Mouse (Mus musculus) lung, postnatal 0 days (tissue): ENCODE results near the gene Plscr2. TPM values are rescaled to one million over a fixed set of nuclear protein-coding genes. Genes with fewer than 3 reads are reported as not detected.

ENCODE experiments used
- ATAC-seq: fragments of 200-750 bp; cut with Nextera tagmentation; 2 replicates; pipeline ENCODE4 v1.8.0; 2017; ENCODE audit warnings: moderate library complexity
- DNase-seq: peaks from one replicate; pipeline ENCODE4 v3.0.0-alpha.2; 2016; ENCODE audit warnings: low spot score
- H3K27ac ChIP-seq: fragments of 300-500 bp; sonication (generic); 2 replicates; pipeline ENCODE4 v1.5.1; 2014; ENCODE audit warnings: antibody characterized with exemption, mild to moderate bottlenecking, low read length, mixed read lengths
- H3K27me3 ChIP-seq: fragments of 300-500 bp; sonication (generic); replicated peaks from 2 replicates; pipeline ENCODE4 v1.6.1; 2014; ENCODE audit warnings: low read length, mixed read lengths; ENCODE audit not compliant: insufficient read depth
- H3K36me3 ChIP-seq: fragments of 300-500 bp; sonication (generic); 2 replicates; pipeline ENCODE4 v1.6.1; 2014; ENCODE audit warnings: low read length, mixed read lengths; ENCODE audit not compliant: insufficient read depth
- H3K4me1 ChIP-seq: fragments of 300-500 bp; sonication (generic); 2 replicates; pipeline ENCODE4 v1.6.1; 2014; ENCODE audit warnings: antibody characterized with exemption, low read depth, low read length, mixed read lengths; ENCODE audit not compliant: insufficient read depth
- H3K4me2 ChIP-seq: fragments of 300-500 bp; sonication (generic); replicated peaks from 2 replicates; pipeline ENCODE4 v1.6.1; 2014; ENCODE audit warnings: low read depth, mild to moderate bottlenecking, low read length, moderate library complexity, mixed read lengths
- H3K4me3 ChIP-seq: fragments of 300-500 bp; sonication (generic); 2 replicates; pipeline ENCODE4 v1.5.1; 2014; ENCODE audit warnings: low read depth, low read length
- H3K9ac ChIP-seq: fragments of 300-500 bp; sonication (generic); replicated peaks from 2 replicates; pipeline ENCODE4 v1.6.1; 2014; ENCODE audit warnings: low read depth, mild to moderate bottlenecking
- H3K9me3 ChIP-seq: fragments of 300-500 bp; sonication (generic); 2 replicates; pipeline ENCODE4 v1.6.1; 2016; ENCODE audit warnings: low read length, mixed read lengths
- CTCF ChIP-seq: IDR thresholded peaks from 2 replicates; pipeline ENCODE4 v1.5.1; 2016; ENCODE audit warnings: antibody characterized with exemption, mild to moderate bottlenecking
- EP300 ChIP-seq: IDR thresholded peaks from 2 replicates; pipeline ENCODE4 v1.6.1; 2016; ENCODE audit warnings: antibody characterized with exemption, mild to moderate bottlenecking, control low read depth
- WGBS: fragments of 180-500 bp; shearing (Covaris S2); extraction: QIAGEN DNeasy Blood & Tissue Kit; methylation state at CpG from one replicate; pipeline ENCODE4 v1.1.7; 2014; 5-methylcytosine and 5-hydroxymethylcytosine counted together
- polyA plus RNA-seq: library from polyadenylated mRNA; unstranded; fragments of >200 nt; fragmentation: Nextera tagmentation; extraction: Ambion mirVana; gene quantifications from 2 replicates; pipeline ENCODE4 v1.2.1, GENCODE M21; 2015

Plscr2 gene
- polyA plus RNA-seq, 1 experiment from 2014 or later, result 24.1 TPM

GRCm38 (mm10) chr9:92289675-92290074 lies 14.3 kb downstream of the Plscr2 start:
- H3K9ac ChIP-seq, result no peak overlapping the region
- H3K4me1 ChIP-seq, result no peaks in the 10 kb centered on the region
- H3K27me3 ChIP-seq, result no peaks in the 10 kb centered on the region
- no peak overlapping the region for H3K4me3 ChIP-seq
- H3K36me3 ChIP-seq, result no peaks in the 10 kb centered on the region
- DNase-seq (no peak), ATAC-seq (peak; percentile 50)
- no peaks in the 10 kb centered on the region for H3K9me3 ChIP-seq
- WGBS, result 41% methylated on average over 3 of the region's 3 CpGs
- no peak for TF ChIP-seq CTCF
- peak; percentile 75 for TF ChIP-seq EP300
- no peak overlapping the region for H3K4me2 ChIP-seq
- H3K27ac ChIP-seq, result no peak overlapping the region

GRCm38 (mm10) chr9:92292169-92292568 lies 16.8 kb downstream of the Plscr2 start:
- 82% methylated on average over 2 of the region's 2 CpGs for whole genome bisulfite sequencing
- H3K36me3 ChIP-seq, result no peaks in the 10 kb centered on the region
- H3K9me3 ChIP-seq, result no peaks in the 10 kb centered on the region
- TF ChIP-seq EP300 (no peak), CTCF (no peak)
- no peak overlapping the region for H3K27ac ChIP-seq
- no peak for ATAC-seq
- H3K4me2 ChIP-seq, result no peak overlapping the region
- no peak for DNase-seq
- no peak overlapping the region for H3K9ac ChIP-seq
- no peaks in the 10 kb centered on the region for H3K4me1 ChIP-seq
- H3K27me3 ChIP-seq, result no peaks in the 10 kb centered on the region
- no peak overlapping the region for H3K4me3 ChIP-seq

- TF ChIP-seq CTCF, result no peak
- TF ChIP-seq EP300, result no peak
- Histone ChIP-seq H3K36me3 (no peaks in the 10 kb centered on the region), H3K4me1 (no peaks in the 10 kb centered on the region), H3K4me3 (no peak overlapping the region), H3K9ac (no peak overlapping the region), H3K27me3 (no peaks in the 10 kb centered on the region), H3K9me3 (no peaks in the 10 kb centered on the region), H3K27ac (no peak overlapping the region), H3K4me2 (no peak overlapping the region)
- DNase-seq (no peak), ATAC-seq (no peak)
- WGBS, result 65% methylated on average over 3 of the region's 3 CpGs
Observed at GRCm38 (mm10) chr9:92292922-92293321, 17.5 kb downstream of the Plscr2 start.

- 71% methylated on average over 2 of the region's 2 CpGs for WGBS
- TF ChIP-seq CTCF, result no peak
- TF ChIP-seq EP300, result peak; percentile 69
- Histone ChIP-seq H3K27ac (no peak overlapping the region), H3K27me3 (no peaks in the 10 kb centered on the region), H3K4me2 (no peak overlapping the region), H3K4me3 (no peak overlapping the region), H3K9ac (no peak overlapping the region), H3K36me3 (no peaks in the 10 kb centered on the region), H3K9me3 (no peaks in the 10 kb centered on the region), H3K4me1 (no peaks in the 10 kb centered on the region)
- no peak for DNase-seq
- ATAC-seq, result peak; percentile 48
Observed at GRCm38 (mm10) chr9:92293560-92294548, 18.5 kb downstream of the Plscr2 start.

- Histone ChIP-seq H3K27me3 (no peaks in the 10 kb centered on the region), H3K4me3 (no peak overlapping the region), H3K36me3 (no peaks in the 10 kb centered on the region), H3K9ac (no peak overlapping the region), H3K4me2 (no peak overlapping the region), H3K4me1 (no peaks in the 10 kb centered on the region), H3K27ac (no peak overlapping the region), H3K9me3 (no peaks in the 10 kb centered on the region)
- TF ChIP-seq EP300 (no peak), CTCF (no peak)
- ATAC-seq (no peak), DNase-seq (no peak)
- WGBS, result 76% methylated on average over 1 of the region's 1 CpGs
Observed at GRCm38 (mm10) chr9:92298288-92298687, 22.9 kb downstream of the Plscr2 start.

- Histone ChIP-seq H3K9ac (no peak overlapping the region), H3K27me3 (no peaks in the 10 kb centered on the region), H3K4me1 (no peaks in the 10 kb centered on the region), H3K4me2 (no peak overlapping the region), H3K4me3 (no peak overlapping the region), H3K36me3 (no peaks in the 10 kb centered on the region), H3K27ac (no peak overlapping the region), H3K9me3 (no peaks in the 10 kb centered on the region)
- TF ChIP-seq EP300, result no peak
- TF ChIP-seq CTCF, result no peak
- DNase-seq, result no peak
- no peak for ATAC-seq
- WGBS, result 43% methylated on average over 3 of the region's 3 CpGs
Observed at GRCm38 (mm10) chr9:92301213-92301612, 25.8 kb downstream of the Plscr2 start.
